In genomic region chr11:71772802-71773201, GRCm38 (mm10) we compare ENCODE assay signal across 10 mouse cellular contexts. TPM values are rescaled to one million over a fixed set of nuclear protein-coding genes. Genes with fewer than 3 reads are reported as not detected.
DNase-seq lines count a peak whose midpoint lies in the region; ATAC-seq and TF ChIP-seq lines count a peak whose summit lies in the region.
"Had no signal": no experiment of that assay in that cellular context is flagged by ENCODE, and none has a peak within 500 bp of the region (broad histone marks: within the 10 kb centered on the region; RNA-seq: fewer than 3 reads in every experiment).

No protein-coding gene starts in this region.

- H3K9ac ChIP-seq in hindbrain, embryonic 15.5 days, result no peak overlapping the region
- H3K9ac ChIP-seq in hindbrain, embryonic 12.5 days, result no peak overlapping the region
- H3K9ac ChIP-seq in midbrain, embryonic 14.5 days (replicated peaks; ENCODE audit: low read length), result no peak overlapping the region
- no peak overlapping the region for H3K9ac ChIP-seq in intestine, postnatal 0 days (ENCODE audit: low read depth, low read length)

- peaks cover 37% of the 10 kb centered on the region for H3K36me3 ChIP-seq in hindbrain, embryonic 15.5 days
- H3K36me3 ChIP-seq in hindbrain, embryonic 12.5 days, result peaks cover 71% of the 10 kb centered on the region
- H3K36me3 ChIP-seq in midbrain, embryonic 10.5 days, result peaks cover 96% of the 10 kb centered on the region
- H3K36me3 ChIP-seq in midbrain, embryonic 14.5 days (ENCODE audit: control insufficient read depth, insufficient read depth, low read length), result peaks cover 59% of the 10 kb centered on the region
- H3K36me3 ChIP-seq in intestine, postnatal 0 days (ENCODE audit: control insufficient read depth, insufficient read depth), result no peaks in the 10 kb centered on the region

- no peak overlapping the region for H3K4me3 ChIP-seq in hindbrain, embryonic 15.5 days
- H3K4me3 ChIP-seq in hindbrain, embryonic 12.5 days, result no peak overlapping the region
- H3K4me3 ChIP-seq in midbrain, embryonic 10.5 days, result no peak overlapping the region
- H3K4me3 ChIP-seq in midbrain, embryonic 14.5 days (replicated peaks; ENCODE audit: low read depth, low read length), result no peak overlapping the region
- no peak overlapping the region for H3K4me3 ChIP-seq in intestine, postnatal 0 days (ENCODE audit: low read depth, low read length)

- WGBS in hindbrain, embryonic 15.5 days, result 28% methylated on average over 4 of the region's 4 CpGs
- WGBS in hindbrain, embryonic 12.5 days, result 11% methylated on average over 4 of the region's 4 CpGs
- 11% methylated on average over 4 of the region's 4 CpGs for WGBS in midbrain, embryonic 10.5 days
- 32% methylated on average over 4 of the region's 4 CpGs for WGBS in midbrain, embryonic 14.5 days
- 10% methylated on average over 4 of the region's 4 CpGs for WGBS in intestine, postnatal 0 days

- no peaks in the 10 kb centered on the region for H3K27me3 ChIP-seq in hindbrain, embryonic 15.5 days
- H3K27me3 ChIP-seq in hindbrain, embryonic 12.5 days, result no peaks in the 10 kb centered on the region
- H3K27me3 ChIP-seq in midbrain, embryonic 10.5 days (ENCODE audit: low read depth, poor library complexity, severe bottlenecking), result no peaks in the 10 kb centered on the region
- no peaks in the 10 kb centered on the region for H3K27me3 ChIP-seq in midbrain, embryonic 14.5 days (ENCODE audit: control insufficient read depth, insufficient read depth, low read length)
- H3K27me3 ChIP-seq in intestine, postnatal 0 days (replicated peaks; ENCODE audit: control insufficient read depth, insufficient read depth, low read length), result no peaks in the 10 kb centered on the region

- no peaks in the 10 kb centered on the region for H3K9me3 ChIP-seq in hindbrain, embryonic 15.5 days
- H3K9me3 ChIP-seq in hindbrain, embryonic 12.5 days (replicated peaks), result no peaks in the 10 kb centered on the region
- no peaks in the 10 kb centered on the region for H3K9me3 ChIP-seq in midbrain, embryonic 10.5 days (replicated peaks)
- H3K9me3 ChIP-seq in midbrain, embryonic 14.5 days (ENCODE audit: control insufficient read depth, low read length), result no peaks in the 10 kb centered on the region
- H3K9me3 ChIP-seq in intestine, postnatal 0 days (ENCODE audit: control insufficient read depth), result no peaks in the 10 kb centered on the region

- ATAC-seq in hindbrain, embryonic 15.5 days (ENCODE audit: low FRiP score, low read depth), result no peak
- ATAC-seq in hindbrain, embryonic 12.5 days (ENCODE audit: low FRiP score), result no peak
- ATAC-seq in midbrain, embryonic 14.5 days (ENCODE audit: low FRiP score, low TSS enrichment), result no peak
- no peak for ATAC-seq in intestine, postnatal 0 days

- peaks cover 43% of the 10 kb centered on the region for H3K4me1 ChIP-seq in hindbrain, embryonic 15.5 days (replicated peaks)
- peaks cover 31% of the 10 kb centered on the region for H3K4me1 ChIP-seq in hindbrain, embryonic 12.5 days
- H3K4me1 ChIP-seq in midbrain, embryonic 10.5 days, result peaks cover 30% of the 10 kb centered on the region
- H3K4me1 ChIP-seq in midbrain, embryonic 14.5 days (ENCODE audit: control insufficient read depth, insufficient read depth, low read length), result peaks cover 14% of the 10 kb centered on the region
- H3K4me1 ChIP-seq in intestine, postnatal 0 days (replicated peaks; ENCODE audit: control insufficient read depth, insufficient read depth, low read length), result no peaks in the 10 kb centered on the region

- H3K27ac ChIP-seq in hindbrain, embryonic 15.5 days (replicated peaks), result peak overlapping the region; percentile 51; the same call in 1 of the 2 replicates
- no peak overlapping the region for H3K27ac ChIP-seq in hindbrain, embryonic 12.5 days
- peak overlapping the region; percentile 72 for H3K27ac ChIP-seq in midbrain, embryonic 10.5 days (replicated peaks)
- H3K27ac ChIP-seq in midbrain, embryonic 14.5 days (replicated peaks; ENCODE audit: low read depth, low read length), result no peak overlapping the region; the same call in 1 of the 2 replicates
- no peak overlapping the region for H3K27ac ChIP-seq in intestine, postnatal 0 days (ENCODE audit: low read depth, low read length)

- no peak overlapping the region for H3K4me2 ChIP-seq in hindbrain, embryonic 15.5 days
- no peak overlapping the region for H3K4me2 ChIP-seq in hindbrain, embryonic 12.5 days (replicated peaks)
- H3K4me2 ChIP-seq in midbrain, embryonic 14.5 days (ENCODE audit: low read length), result no peak overlapping the region
- H3K4me2 ChIP-seq in intestine, postnatal 0 days (replicated peaks; ENCODE audit: low read depth), result no peak overlapping the region

- DNase-seq in embryo, embryonic 10 days (ENCODE audit: low spot score), result peak; percentile 19
- DNase-seq in embryo, embryonic 10.5 days (ENCODE audit: low spot score), result no peak
- DNase-seq in midbrain, embryonic 10.5 days (ENCODE audit: low spot score), result no peak
- DNase-seq in midbrain, embryonic 14.5 days, result no peak
- DNase-seq in spleen, postnatal 4 days (ENCODE audit: low spot score in 2 of 2), result no peak
- DNase-seq: embryo, embryonic 11 days; spleen, adult 18-20 months had no signal

- TF ChIP-seq CTCF in intestine, postnatal 0 days (IDR thresholded peaks at IDR 0.05; ENCODE audit: low read depth), result no peak

RNA-seq across cellular contexts. Expression of gene Wscd1, which starts 23.1 kb away (rescaled TPM):
- polyA plus RNA-seq in hindbrain, embryonic 15.5 days (2015; fragmentation: Nextera tagmentation; extraction: Ambion mirVana), result 93.2 and 95.6 TPM in 2 replicates
- polyA plus RNA-seq in hindbrain, embryonic 12.5 days (2016; fragmentation: Nextera tagmentation; extraction: Ambion mirVana), result 55.6 and 55.7 TPM in 2 replicates
- polyA plus RNA-seq in midbrain, embryonic 10.5 days (2016; fragmentation: Nextera tagmentation; extraction: Ambion mirVana), result 61.5 and 86.9 TPM in 2 replicates
- 62.7 and 67.1 TPM in 2 replicates for polyA plus RNA-seq in midbrain, embryonic 14.5 days (2014; fragmentation: Nextera tagmentation; extraction: Ambion mirVana)
- polyA plus RNA-seq in intestine, postnatal 0 days (2015; fragmentation: Nextera tagmentation; extraction: Ambion mirVana), result 1.3 and 1.6 TPM in 2 replicates

Comparison
In these comparisons a context has a peak if more than half of its experiments do, and no peak if none do; other contexts are left out.
1. H3K27ac ChIP-seq: peak in hindbrain, embryonic 15.5 days (single experiment) and midbrain, embryonic 10.5 days (single experiment); none in hindbrain, embryonic 12.5 days (single experiment), midbrain, embryonic 14.5 days (single experiment) and intestine, postnatal 0 days (single experiment).
2. RNA of gene Wscd1, which starts 23.1 kb away (polyA plus RNA-seq): 93.2 to 95.6 TPM in hindbrain, embryonic 15.5 days, 62.7 to 67.1 TPM in midbrain, embryonic 14.5 days, 61.5 to 86.9 TPM in midbrain, embryonic 10.5 days and 55.6 to 55.7 TPM in hindbrain, embryonic 12.5 days; 1.3 to 1.6 TPM in intestine, postnatal 0 days; every median in the first group is over 10 times any median in the second.